Mouse (Mus musculus) frontal cortex, postnatal 14 days (tissue): ENCODE data around the gene Phldb2.

Experiments used
- DNase-seq, 2 experiments: peaks; one replicate each; pipeline ENCODE4 v3.0.0; 2022; ENCODE audit warnings: low spot score in 2 of 2

The Phldb2 gene

GRCm38 (mm10) chr16:45892928-45893327 lies 60.5 kb downstream of the Phldb2 start:
- DNase-seq = no peak

GRCm38 (mm10) chr16:45890471-45891200 lies 62.8 kb downstream of the Phldb2 start:
- DNase-seq = no peak

GRCm38 (mm10) chr16:45889636-45890035 lies 63.8 kb downstream of the Phldb2 start:
- DNase-seq = no peak

DNA sequence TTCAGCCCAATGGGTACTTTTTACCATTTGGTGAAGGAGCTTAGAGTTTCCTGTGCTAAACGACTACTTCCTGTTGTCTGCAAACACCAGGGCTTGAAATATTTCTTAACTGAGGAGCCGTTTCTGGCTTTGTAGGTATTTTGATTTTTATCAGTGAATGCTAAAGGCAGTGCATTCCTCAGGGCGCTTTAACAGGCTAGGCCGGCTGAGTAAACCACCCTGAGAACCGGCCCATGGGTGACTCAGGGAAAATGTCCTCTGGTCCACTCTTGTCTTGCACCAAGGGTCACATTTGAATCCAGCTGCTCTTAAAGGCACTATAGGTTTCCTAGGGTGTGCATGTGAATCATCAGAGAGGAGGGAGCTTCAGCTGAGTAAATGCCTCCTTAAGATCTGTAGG lies 66.8 kb downstream of the Phldb2 start:
- no peak for DNase-seq

- no peak for DNase-seq
Observed at GRCm38 (mm10) chr16:45884194-45884593, 69.2 kb downstream of the Phldb2 start.

DNA sequence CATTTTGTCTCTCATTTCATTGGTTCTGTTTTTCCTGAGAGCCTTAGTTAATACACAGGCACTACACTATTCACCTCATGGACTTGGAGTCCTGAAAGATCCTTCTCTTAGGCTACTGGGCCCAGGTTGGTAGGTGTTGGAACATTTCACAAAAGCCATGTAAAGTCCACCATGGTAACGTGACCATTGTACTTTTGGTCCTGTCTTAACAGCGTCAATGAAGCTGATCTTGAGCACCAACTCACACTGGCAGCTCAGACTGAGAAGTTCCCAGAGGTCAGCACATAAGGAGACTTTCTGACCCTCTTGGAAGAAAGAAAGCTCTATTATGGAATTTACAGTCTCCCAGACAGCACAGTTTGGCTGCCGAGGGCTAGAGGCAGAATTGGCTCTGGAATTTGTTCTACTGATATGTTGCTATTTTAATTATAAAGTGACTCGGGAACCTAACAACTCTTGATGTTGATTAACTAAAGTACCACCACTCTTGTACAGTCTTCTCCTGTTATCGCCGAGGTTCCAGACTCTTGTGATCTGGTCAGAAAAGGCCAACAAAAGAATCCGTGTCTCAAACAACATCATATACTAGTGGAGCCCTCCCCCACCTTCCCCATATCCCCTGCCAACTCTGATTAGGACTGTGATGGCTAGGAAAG lies 72.1 kb downstream of the Phldb2 start:
- no peak for DNase-seq

GRCm38 (mm10) chr16:45880101-45880751 lies 73.2 kb downstream of the Phldb2 start:
- no peak for DNase-seq

GRCm38 (mm10) chr16:45877739-45878138 lies 75.7 kb downstream of the Phldb2 start:
- DNase-seq = no peak

DNA sequence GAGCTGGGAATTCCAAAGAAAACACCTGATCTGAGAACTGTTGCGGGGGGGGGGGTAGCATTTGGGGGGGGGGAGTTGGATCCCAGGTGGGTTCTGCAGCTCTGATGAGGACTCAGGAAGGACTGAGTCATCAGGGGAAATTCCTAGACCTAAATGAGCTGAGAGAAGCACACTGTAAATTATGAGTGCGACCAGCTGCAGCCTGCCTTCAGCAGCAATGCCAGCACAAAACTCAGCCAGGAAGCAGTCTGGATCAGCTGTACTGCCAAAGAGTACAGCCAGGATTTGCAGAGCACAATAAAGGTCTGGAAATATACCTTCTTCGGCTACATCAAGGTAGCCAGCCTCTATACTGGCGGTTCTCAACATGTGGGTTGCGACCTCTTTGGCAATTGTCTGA lies 76.2 kb downstream of the Phldb2 start:
- DNase-seq = no peak

GRCm38 (mm10) chr16:45873397-45873796 lies 80.0 kb downstream of the Phldb2 start:
- DNase-seq = no peak

DNA sequence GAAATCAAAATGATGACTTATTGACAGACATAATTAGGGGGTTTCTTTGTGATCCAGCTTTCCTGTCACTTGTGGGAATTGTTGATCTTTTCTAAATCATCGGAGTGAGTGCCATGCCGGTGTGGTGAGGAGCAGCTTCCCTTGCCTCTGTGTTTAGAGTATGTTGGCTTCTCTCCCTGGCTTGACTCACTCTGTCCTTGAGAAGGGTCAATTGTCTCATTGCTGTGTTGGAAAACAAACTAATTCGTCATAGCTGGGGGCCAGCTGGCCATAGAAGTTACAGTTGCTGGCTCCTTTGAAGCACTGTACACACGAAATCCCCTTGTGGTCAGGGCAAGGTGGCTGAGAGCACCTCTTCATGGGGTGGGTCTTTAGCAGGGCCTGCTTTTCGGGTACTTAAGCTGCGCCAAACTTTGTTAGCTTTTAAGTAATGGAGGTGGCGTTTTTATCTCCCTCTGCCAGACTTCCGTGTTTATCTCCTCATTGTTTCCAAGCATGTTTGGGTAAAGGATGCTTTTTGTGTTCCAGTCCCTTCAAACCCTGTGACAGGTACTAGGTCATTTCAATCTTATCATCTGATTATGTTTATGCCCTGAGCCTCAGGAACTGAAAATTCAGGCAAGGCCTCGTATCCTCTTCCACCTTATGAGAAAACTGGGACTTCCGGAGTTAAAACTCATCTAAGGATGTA lies 82.0 kb downstream of the Phldb2 start:
- no peak for DNase-seq

GRCm38 (mm10) chr16:45870651-45871050 lies 82.7 kb downstream of the Phldb2 start:
- no peak for DNase-seq

GRCm38 (mm10) chr16:45869044-45869443 lies 84.4 kb downstream of the Phldb2 start:
- no peak for DNase-seq

GRCm38 (mm10) chr16:45857277-45857863 lies 96.0 kb downstream of the Phldb2 start:
- DNase-seq = no peak

DNA sequence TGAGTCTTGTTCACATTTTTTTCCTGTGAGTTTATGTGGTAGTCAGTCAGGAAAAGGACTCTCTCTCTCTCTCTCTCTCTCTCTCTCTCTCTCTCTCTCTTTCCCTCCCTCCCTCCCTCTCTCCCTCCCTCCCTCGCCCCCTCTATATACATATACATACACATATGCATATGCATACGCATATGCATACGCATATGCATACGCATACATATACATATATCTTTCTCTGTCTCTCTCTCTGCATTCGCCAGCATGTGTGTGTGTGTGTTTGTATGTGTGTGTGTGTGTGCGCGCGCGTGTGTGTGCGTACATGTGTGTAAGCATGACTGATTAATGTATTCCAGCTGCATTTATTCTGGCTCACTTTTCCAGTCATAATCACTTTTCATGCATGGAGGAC lies 98.9 kb downstream of the Phldb2 start:
- DNase-seq = no peak

DNA sequence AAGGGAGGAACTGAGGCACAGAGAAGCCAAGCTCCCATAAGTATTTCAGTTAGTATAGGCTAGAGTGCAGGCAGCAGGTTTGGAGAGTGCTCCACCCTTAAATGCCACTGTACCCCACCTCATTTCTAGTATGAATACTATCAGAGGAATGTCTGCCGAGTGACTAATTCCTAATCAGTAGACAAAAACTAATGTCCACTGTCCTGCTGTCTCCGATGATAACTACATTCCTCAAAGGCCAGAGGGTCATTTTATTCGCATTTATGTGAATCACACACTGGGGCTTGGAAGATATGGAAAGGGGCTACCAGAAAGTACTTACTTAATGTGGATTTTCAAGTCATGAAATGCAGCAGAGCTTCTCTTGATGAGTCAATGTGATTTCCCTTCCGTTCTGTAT lies 104.4 kb downstream of the Phldb2 start:
- no peak for DNase-seq

- DNase-seq = no peak
Observed at GRCm38 (mm10) chr16:45844875-45845274, 108.5 kb downstream of the Phldb2 start.

DNA sequence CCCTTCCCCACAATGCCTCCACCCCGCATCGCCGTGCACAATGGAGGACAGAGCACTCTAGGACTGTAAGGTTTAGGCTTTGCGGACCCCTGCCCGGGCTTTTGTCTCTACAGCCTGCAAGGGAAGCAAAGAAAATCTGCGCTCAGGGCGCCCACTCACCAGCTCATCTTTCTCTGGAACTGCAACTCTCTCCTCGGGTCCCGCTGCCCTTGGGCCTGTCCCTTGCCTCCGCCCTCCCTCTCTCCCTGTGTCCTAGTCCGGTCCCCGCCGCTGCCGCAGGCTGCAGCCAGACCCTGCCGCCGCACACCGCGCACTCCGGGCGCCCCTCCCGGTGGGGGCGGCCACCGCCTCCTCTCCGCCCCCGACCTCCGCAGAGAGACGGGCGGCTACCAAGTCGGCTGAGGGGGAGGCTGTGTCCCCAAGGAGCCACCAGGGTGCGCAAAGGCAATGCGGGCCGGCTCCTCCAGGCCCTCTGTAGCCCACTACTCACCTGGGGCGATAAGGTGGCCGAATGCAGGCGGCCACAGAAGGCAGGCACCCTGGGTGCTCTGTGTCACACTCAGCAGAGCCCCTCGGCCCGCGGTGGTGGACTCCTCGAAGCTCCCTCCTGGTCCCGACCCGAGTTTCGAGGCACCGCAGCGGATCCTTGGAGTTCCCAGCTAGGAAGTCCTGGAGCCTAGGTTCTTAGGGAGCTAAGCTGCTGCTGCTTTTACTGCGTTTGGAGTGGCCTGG lies 109.2 kb downstream of the Phldb2 start:
- peak; percentile 22 to 54 for DNase-seq

DNA sequence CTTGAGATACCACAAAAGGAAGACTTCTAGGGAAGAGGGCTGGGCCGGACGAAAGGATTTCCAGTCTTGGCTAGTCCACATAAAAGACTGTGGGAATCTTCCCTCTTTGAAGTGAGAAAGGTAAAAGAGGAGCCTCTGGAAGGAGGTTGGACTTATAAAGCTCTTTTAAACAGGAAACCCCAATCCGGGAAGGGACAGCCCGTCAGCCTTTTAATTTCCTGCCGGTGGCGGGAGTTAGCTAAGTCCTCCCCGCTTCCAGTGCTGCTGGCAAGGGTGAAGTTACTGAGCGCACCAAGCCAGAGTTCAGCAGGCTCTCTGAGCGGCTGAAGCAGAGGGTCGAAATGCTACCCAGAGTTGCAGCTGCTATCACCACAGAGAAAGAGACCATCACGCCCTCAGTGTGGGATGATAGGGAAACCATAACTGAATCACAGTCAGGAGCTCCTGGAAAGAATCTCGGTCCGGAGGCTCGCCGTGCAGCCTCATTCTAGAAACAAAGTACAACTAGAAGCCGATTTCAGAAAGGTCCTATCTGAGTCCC lies 110.0 kb downstream of the Phldb2 start:
- no peak for DNase-seq

GRCm38 (mm10) chr16:45842440-45842839 lies 111.0 kb downstream of the Phldb2 start:
- no peak for DNase-seq

- DNase-seq = no peak
Observed at GRCm38 (mm10) chr16:45841806-45842205, 111.6 kb downstream of the Phldb2 start.
